Mouse (Mus musculus): ENCODE measurements at regions not wholly inside any gene's neighbourhood (a gene's known extent, or its start where the extent isn't known, plus 50 kb on each side); places are given as distances from the start of the nearest gene placed in this dataset.

DNA sequence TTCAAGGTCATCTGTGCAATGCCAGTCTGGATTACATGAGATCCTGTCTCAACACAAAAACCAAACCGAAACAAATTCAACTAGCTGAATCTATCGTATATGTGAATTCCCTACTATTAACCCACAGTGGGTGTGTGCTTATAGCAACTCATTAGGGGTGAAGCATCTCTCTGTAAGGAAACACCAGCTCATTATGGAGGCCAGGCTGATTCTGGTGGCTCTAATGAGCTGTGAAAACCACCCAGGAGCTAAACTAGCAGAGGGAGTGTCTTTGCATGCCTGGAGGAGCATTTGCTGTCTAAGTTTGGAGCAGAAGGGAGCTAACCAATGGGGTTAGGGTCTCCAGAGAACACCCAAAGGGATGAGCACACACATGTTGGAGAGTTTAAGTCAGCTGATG lies 54.1 kb upstream of the Adamts2 start:
- TF ChIP-seq CTCF (conservative IDR thresholded peaks at IDR 0.05; ENCODE audit: low read length), result no peak
- TF ChIP-seq POU5F1 (IDR thresholded peaks at IDR 0.05; ENCODE audit: borderline replicate concordance, low read length), result no peak
- no peak for TF ChIP-seq NANOG (IDR thresholded peaks at IDR 0.05; ENCODE audit: borderline replicate concordance, low read length)

Measured in E14TG2a.4 (cell line).